Mouse (Mus musculus) cerebellum, postnatal 25 days (tissue): ENCODE data around the gene Rab3a.
A peak's percentile ranks its signal among the peaks of the same experiment; 100 is the strongest.

Source experiments
- DNase-seq, 2 experiments: peaks; one replicate each; pipeline ENCODE4 v3.0.0; 2021; ENCODE audit warnings: mixed read lengths in 2 of 2

Gene Rab3a

DNA sequence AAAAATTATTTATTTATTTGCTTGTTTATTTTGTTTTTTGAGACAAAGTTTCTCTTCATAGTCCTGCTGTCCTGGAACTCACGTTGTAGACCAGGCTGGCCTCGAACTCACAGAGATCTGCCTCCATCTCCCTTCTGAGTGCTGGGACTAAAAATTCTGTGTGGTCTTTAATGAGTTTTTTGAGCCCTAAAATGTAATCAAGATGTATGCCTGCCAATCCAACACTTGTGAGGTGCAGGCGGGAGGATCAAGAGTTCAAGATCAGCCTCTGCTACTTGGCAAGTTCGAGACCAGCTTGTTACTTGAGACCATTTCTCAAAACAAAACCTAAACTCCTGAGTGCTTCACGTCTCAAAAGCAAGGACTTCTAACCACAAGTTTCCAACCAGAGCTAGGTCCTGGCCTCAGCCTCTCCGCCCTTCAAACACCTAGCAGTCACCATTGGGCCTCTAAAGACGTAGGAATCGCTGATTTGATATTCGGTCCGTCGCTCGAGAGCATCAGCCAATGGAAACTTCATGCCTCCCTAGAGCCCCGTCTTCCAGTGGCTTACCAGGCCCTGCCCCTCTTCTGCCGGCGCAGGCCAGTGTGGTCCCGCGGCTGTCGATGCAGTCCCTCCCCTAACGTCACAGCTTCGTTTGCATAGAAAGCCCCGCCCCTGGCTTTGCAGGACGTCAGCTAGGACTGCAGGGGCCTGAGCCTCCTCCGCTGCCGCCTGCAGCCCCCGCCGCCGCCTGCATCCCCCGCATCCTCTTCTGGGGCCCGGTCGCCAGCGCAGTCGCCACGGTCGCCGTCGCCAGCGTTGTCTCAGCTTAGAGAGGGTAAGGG lies at the start of gene Rab3a:
Gene Rab3a (plus strand): TSS at position 637 of the 828 bp plus-strand sequence.
- peak; percentile 94 to 96 for DNase-seq

DNA sequence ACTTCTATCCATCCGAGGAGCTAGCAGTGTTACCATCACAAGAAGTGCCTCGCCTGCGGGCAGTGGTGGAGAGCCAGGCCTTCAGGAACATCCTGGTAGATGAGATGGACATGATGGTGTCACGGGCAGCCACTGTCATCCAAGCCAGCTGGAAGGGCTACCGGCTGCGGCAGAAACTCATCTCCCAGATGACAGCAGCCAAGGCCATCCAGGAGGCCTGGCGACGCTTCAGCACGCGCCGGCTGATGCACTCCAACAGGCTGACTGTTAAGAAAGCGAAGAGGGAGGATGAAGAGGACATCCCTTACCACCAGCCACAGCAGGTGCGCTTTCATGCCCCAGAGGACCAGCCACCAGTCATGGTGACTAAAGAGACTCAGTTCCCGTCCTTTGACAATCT lies 46.2 kb upstream of the Rab3a start:
- peak in 1 of 2 experiments; percentile 44 for DNase-seq

DNA sequence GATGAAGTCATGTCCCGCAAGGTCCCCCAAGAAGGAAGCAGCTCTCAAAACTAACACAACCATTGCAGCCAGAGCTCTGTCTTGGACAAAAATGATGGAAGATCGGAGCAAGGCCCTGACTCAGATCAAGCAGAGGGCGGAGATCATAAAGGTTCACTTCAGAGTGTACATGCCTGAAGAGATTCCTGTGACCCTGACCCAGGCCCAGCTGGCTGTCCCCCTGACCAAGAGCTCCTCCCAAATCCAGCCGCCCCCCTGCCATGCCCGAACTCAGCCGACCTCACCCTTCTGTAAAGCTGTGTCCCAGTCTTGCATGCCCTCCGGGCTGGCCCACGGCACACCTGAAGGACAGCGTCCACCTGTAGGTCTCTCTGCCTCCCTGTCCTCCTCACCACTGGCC lies 44.7 kb upstream of the Rab3a start:
- DNase-seq, result no peak

DNA sequence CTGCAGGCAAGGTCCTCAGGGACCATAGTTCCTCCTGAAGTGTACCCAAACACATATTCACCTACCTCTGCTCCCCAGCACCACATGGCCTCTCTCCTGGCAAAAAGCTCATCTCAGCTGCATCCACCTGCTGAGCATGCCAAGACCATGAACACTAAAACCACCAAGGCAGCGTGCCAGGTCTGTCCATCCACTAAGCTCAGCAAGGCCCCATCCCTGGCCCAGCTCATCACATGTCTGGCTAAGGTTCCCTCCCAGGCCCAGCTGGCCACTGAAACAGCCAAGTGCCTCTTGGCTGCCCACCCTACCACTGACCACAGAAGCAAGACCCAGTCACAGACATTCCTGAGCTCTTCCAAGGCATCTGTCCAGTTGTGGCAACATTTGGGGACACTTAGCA lies 44.2 kb upstream of the Rab3a start:
- peak; percentile 53 to 70 for DNase-seq

DNA sequence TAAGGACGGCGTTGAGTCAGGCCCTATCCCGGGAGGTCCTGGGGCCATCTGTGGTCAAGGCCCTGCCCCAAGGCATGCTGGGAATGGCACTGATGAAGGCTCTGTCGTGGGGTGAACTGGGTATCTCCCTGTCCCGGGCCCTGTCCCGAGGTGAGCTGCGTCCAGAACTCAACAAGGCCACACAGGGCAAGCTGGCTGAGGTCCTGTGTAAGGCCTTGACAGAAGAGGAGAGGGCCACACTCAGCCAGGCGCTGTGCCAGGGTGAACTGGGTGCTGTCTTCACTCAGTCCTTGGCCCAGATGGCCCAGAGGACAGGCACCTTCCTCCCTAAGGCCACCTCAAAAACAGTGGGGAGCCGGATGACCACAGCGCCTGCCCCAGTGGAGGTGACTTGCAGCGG lies 43.4 kb upstream of the Rab3a start:
- DNase-seq, result peak in 1 of 2 experiments; percentile 25

DNA sequence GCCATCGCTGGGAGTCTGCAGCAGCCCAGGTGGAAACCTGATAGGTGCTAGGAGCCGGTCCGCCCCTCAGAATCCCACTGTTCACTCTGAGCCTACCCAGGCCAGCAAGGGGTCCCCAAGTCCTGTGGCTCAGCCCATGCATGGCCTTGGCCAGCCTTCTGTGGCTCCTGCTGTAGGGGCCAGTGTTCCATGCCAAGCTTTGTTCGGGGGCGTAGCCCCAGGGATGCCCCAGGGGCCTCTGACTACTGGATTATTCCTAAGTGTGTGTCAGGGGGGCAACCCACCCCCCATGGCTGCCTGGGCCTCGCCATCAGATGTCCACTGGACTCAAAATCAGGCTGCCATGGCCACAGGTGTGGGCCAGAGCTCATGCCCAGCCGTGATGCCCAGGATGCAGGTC lies 40.5 kb upstream of the Rab3a start:
- DNase-seq, result peak in 1 of 2 experiments; percentile 7

DNA sequence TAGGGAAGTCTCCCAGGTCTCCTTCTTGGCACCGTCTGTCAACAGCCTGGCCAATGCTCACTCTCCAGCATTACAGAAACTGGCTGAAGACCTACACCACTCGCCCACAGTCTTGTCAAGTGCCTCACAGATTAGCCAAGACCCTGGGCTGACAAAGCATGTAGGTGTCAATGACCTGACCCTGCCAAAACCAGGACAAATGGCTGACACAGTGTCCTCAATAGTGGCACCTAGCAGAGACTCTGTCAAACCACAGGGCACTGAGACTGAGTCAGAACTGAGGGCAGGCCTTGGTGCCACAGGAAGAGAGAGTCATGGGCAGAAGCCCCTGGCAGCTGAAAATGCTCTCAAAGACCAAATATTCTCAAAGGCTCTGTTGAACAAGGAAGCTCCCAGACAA lies 39.4 kb upstream of the Rab3a start:
- no peak for DNase-seq

DNA sequence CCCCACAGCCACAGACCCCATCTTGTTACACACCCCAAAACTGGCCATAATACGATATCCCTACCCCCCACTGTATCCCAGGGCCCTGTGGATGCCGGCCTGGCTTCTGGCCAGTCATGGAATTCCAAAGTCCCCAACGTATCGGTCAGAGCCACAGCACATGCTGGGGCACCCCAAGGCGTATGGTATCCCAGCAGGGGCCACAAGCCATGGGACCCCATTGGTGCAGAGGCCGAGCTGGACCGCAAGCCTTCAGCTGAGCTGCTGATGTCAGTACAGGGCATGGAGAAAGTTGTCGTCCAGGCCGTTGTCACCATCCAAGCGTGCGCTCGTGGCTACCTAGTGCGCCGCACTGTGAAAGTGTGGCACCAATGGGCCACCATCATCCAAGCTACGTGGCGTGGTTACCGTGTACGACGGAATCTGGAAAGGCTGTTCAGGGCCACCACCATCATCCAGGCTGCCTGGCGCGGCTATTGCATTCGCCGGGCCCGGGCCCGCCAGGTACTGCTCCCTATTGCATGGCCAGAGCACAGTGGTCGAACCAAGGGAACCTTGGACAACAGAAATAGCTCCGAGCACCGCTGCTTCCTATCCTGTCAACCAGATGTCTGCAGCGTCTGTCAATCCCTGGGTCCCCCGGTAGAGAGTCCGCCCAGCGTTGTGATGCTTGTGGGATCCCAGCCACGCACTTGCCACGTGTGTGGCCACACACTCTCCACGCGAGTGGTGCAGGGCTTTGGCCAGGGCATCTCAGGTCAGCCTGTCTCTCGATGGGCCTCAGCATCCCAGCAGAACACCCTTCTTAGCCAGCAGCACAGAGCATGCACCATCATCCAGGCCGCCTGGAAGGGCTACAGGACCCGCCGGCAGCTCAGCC lies 37.7 kb upstream of the Rab3a start:
- peak in 1 of 2 experiments; percentile 9 for DNase-seq

DNA sequence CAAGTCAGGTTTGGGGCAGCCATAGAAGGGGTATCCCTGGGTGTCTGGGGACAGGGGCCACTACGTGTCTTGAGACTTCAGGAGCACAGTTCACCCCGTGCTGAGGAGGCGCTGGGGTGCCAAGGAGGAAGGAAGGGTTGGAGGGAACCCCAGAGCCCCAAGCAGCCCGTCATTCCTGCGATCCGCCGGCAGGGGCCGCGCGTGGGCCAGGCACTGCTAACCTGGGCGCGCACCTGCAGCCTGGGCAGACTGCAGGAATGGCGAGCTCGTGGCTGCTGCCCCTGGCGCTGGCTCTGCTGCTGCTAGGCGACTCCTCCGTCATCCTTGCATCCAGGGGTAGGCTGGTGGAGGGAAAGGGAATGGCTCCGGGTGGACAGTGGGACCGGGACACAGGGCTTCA lies 36.2 kb upstream of the Rab3a start, which contains the start of gene Gm3336:
Gene Gm3336 (plus strand): TSS at position 247 of the 400 bp plus-strand sequence.
- DNase-seq, result peak; percentile 85 to 90

DNA sequence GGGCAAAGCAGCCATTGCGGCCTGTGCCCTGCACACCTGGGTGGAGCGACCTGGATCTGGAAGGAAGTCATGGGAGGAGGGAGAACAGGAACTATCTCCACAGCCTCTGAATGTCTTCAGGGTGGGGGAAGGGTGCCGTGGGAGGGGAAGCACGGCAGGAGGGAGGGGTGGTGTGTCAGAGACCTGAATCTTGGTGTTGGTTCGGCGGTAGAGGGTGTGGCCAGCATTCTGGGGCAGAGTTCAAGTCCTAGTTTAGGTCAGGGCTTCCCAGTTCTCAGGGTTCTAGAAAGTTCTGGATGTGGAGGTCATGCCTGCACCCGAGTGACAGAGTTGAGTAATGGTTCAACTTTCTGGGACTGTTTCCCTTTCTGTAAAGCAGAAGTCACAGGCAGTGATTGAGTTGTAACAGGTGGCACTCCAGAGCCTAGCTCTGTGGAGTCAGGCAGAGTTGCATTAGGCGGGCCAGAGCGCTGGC lies 34.6 kb upstream of the Rab3a start:
- DNase-seq, result peak in 1 of 2 experiments; percentile 18

DNA sequence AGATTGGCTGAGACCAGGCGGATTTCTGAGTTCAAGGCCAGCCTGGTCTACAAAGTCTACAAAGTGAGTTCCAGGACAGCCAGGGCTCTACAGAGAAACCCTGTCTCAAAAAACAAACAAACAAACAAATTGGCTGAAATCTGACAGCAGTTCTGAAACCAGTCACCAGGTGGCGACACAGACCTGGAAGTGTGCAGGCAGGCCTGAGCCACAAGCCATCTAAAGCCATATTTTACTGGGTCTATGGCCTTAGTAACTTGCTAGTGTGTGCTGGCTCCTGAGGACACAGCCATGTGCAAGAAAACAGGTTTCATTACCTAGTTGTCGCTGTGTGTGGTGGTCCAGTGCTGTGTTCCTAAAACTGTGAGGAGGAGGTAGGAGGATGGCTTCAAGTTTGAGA lies 33.7 kb upstream of the Rab3a start:
- DNase-seq, result peak; percentile 91

DNA sequence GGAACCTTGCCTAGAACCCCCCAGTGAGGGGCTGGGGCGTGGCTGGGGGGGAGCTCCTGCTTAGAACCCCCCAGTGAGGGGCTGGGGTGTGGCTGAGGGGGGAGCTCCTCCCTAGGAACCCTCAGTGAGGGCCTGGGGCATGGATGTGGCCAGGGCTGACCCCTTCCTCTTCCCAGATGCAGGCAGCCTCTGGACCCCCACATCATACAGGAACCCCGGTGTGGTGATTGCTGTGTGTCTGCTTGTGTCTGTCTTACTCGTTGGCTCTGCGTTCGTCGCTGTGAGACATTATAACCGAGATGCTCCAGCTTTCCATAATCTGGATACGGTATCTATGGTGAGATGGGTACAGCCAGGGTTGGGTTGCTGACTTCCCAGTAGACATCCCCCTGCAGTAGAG lies 32.9 kb upstream of the Rab3a start:
- peak in 1 of 2 experiments; percentile 8 for DNase-seq

DNA sequence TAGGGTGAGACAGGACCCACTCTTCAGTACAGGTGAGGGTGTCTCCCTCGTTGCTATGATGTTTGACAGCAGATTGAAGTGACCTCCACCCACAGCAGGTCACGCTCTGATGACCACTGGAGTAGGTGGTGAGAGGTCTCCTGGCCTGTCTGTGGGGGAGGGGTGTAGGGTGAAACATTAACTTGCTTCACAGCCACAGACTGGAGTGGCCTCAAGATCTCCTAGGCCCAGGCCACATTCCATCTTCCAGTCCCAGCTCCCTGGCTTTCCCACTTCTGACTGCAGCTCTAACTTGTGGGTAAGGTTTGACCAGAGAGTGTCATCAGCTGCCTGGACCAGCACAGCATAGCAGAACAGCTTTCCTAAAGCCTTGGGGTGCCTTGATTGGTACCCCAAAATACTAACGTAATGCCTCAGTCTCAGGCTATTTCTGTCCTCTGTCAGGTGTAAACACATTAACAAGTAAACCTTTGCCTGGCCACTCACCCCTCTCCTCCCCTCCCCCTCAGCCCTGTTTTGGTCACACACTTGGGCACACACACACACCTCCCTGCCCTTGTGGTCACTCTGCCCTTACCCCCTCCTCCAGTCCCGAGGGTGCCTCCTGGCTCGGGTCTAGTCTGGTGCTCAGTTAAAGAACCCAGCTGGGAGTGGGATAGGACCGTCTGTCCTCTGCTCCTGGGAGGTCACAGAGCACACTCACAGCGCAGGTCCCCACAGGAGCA lies 30.8 kb upstream of the Rab3a start, which contains the start of gene Pde4c:
Gene Pde4c (plus strand): TSS at position 235 of the 725 bp plus-strand sequence.
- peak in 1 of 2 experiments; percentile 1 for DNase-seq

DNA sequence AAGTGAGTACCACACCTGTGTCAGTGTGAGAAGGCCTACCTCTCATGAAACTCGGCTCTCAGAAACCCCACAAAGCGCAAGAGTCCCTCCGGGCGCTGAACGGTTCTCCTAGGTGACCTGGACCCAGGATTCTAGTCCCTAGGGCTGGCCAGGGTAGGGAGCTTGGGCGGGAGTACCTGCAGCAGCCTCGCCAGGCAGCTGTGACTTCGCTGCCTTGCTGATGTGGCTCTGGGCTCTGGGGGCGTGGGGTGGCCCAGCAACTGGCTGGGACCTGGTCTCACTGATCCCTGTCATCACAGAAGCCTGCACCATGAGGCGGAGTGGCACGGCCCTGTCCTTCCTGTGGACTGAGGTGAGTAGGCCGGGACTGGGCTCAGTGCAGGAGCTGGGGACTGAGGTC lies 30.3 kb upstream of the Rab3a start:
- peak in 1 of 2 experiments; percentile 2 for DNase-seq

DNA sequence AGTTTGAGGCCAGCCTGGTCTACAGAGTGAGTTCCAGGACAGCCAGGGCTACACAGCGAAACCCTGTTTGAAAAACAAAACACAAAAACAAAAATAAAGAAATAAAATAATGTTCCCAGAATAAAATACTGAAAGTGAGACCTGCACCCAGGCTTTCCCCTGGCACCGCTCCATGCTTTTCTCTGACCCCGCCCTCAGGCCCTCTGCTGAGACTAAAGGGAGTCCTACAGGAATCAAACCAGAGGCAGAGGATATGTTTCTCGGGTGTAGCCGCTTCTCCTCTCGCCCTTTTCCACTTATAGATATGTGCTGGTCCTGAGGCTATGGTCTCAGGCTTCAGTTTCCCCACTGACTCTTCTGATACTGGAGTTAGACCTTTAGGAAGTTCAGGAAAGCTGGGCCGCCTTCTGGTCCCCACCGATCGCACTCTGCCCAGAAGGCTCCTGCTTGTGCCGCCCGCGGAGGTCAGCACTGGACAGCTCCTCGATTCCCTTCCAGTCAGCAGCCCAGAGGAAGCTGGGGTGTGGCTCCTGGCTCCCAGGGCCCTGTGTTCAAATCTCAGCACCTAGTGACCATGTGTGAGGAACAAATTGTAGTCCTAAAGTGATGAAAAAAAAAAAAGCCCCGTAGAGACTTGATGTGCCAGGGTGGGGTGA lies 28.6 kb upstream of the Rab3a start:
- peak in 1 of 2 experiments; percentile 4 for DNase-seq

DNA sequence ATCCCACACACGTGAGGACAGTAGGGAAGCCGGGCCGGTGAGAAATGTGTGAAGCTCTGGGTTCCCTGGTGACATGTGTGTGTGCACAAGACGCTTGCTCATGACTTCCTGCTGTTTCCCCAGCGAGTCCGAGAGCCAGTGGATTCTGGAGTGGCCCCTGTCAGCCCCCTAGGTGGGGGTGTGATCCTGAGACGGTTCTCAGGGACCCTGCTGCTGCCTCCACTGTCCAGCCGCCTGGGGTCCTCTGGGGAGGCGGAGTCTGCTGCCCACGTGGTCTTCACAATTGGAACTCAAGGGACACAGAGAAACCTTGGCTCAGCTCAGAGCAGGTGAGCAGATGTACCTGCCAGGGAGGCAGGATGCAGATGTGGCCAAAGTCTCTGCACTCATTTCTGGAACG lies 27.8 kb upstream of the Rab3a start:
- peak in 1 of 2 experiments; percentile 1 for DNase-seq

DNA sequence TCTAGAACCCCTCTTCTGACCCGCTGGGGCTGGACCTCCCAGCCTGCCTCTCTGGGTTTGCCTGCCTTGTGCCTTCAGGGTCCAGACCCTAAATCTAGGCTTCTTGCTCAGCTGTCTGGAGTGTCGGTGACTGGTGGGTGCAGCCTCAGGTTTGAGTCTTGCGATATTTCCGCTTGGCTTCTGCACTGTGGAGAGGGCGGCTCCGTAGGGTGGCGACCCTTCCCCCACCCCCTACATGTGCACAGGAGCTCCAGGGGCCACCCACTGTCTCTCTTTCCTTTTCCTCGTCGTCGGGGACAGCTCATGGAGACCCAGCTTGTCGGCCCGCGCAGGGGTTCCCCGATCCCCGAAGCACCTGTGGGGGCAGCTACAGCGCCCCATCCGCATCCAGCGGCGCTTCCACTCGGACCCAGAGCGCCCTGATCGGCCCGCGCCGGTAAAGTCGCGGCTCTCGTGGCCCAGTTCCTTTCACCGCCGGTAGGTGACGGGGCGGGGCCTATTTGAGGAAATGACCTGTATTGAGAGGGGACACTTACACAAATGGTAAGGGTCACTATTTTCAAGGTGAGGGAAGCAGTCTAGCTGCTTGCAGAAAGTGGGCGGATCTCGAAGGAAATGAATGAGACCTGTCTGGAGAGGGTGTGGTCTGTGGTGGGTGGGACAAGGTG lies 24.5 kb upstream of the Rab3a start:
- peak in 1 of 2 experiments; percentile 21 for DNase-seq

DNA sequence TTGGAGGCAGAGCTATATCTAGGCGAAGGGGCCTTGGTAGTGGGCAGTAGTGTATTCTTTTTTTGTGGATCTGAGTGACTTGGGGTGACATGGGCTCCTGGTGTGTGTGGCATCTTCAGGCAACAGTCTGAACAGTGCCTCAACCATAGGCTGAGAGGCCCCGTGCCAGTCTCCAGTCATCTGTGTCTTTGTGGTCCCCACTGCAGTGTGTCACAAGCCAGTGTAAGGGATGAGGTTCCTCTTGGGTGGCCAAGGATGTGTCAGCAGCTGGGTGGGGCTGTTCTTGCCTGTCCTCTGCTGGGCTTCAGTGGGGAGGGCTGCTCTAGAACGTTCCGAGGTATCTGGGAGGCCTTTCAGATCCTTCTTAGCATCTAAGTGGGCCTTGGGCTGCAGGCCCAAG lies 23.5 kb upstream of the Rab3a start:
- DNase-seq, result peak in 1 of 2 experiments; percentile 1

DNA sequence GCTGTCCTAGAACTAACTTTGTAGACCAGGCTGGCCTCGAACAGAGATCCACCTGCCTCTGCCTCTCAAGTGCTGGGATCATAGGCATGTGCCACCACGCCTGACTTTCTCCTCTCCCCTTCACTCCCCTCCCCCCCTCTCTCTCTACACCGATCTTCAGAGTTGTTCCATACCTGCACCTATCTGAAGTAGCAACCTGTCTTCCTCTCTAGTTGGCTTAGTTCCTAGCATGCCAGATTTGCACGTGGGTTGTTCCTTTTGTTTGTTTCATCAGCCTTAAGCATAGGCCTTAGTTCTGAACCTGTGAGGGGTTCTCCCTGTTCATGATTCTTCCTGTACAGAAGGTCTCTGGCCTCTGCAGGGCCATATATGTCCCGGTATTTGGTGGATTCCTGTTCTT lies 16.8 kb upstream of the Rab3a start:
- no peak for DNase-seq

DNA sequence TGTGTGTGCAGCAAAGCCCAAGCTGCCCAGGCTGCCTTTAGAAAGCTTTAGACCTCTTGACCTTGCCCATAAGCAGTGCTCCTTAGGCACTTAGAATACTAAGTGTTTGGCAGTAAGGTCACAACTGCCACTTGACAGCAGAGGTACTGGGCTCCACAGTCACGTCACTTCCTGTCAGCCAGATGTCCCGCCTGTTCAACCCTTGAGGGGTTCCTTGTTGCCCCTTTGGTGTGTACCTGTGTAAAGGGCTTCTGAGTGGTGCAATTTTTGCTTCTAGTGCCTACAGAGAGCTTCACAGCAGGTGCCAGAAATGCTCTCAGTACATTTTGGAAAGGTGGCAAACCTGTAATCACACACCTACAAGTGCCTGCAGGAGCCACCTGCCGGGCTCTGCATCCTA lies 16.3 kb upstream of the Rab3a start:
- peak in 1 of 2 experiments; percentile 1 for DNase-seq

DNA sequence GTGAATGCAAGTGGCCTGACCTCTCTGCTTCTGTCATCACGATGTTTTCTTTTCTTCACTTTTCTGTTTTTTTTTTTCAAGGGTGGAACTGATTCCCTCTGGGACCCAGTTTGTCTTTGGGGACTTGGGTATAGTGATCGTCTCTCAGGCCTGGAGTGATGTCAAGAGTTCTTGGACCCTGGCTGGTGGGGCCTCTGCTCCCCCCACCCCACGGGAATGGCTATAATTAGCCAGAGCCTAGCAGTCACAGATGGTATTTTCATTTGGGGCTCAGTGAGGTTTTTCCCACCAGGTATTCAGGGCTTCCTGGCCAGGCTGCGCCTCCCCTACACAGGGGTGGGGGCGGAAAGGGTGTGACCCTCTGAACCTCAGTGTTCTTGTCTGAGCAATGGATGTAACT lies 12.8 kb upstream of the Rab3a start:
- DNase-seq, result peak in 1 of 2 experiments; percentile 1
